ENCODE assay signal across 21 mouse cellular contexts in the genomic region with DNA sequence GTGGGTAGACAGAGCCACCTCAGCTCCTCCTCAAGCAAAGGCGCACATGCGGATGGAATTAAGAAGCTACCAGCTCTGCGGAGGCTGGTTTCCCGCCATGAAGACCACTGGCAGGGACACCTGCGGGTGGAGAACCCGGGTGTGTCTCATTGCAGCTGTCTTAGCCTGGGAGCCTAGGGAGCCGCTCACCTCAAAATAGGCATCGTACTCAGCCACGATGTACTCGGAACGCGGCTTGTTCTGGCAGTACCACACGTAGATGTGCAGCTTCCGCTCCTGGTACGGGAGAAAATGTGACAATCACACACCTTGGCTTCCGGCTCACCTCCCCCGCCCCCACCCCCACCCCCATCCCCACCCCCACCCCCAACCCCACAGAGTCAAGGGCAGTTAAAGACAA.
"Had no signal": no experiment of that assay in that cellular context is flagged by ENCODE, and none has a peak within 500 bp of the region (broad histone marks: within the 10 kb centered on the region; RNA-seq: fewer than 3 reads in every experiment).

No protein-coding gene starts in this region.

- ATAC-seq: hindbrain, embryonic 16.5 days; intestine, embryonic 16.5 days had no signal

- H3K27me3 ChIP-seq: heart, embryonic 13.5 days; heart, embryonic 15.5 days; hindbrain, embryonic 12.5 days; kidney, embryonic 15.5 days; limb, embryonic 13.5 days; limb, embryonic 15.5 days had no signal

- H3K4me3 ChIP-seq: gastrocnemius, adult 2 months; heart, embryonic 13.5 days; heart, embryonic 15.5 days; hindbrain, embryonic 10.5 days; hindbrain, embryonic 12.5 days; kidney, embryonic 15.5 days; limb, embryonic 13.5 days; limb, embryonic 15.5 days had no signal

- H3K4me1 ChIP-seq: hindbrain, embryonic 12.5 days; limb, embryonic 13.5 days; limb, embryonic 15.5 days had no signal

- DNase-seq: gastrocnemius, adult 2 months; gastrocnemius, postnatal 10 days; gastrocnemius, postnatal 25 days; heart, postnatal 14 days; heart, postnatal 4 days; kidney, adult 11 months; kidney, adult 9 months; layer of hippocampus, postnatal 36 days; left cerebral cortex, postnatal 4 days had no signal

- H3K4me2 ChIP-seq: heart, embryonic 15.5 days; hindbrain, embryonic 12.5 days; hindbrain, embryonic 14.5 days; kidney, embryonic 15.5 days; limb, embryonic 13.5 days; limb, embryonic 15.5 days had no signal

- H3K27ac ChIP-seq: gastrocnemius, adult 2 months; heart, embryonic 13.5 days; heart, embryonic 15.5 days; hindbrain, embryonic 12.5 days; hindbrain, embryonic 14.5 days; kidney, embryonic 15.5 days; kidney, postnatal 0 days; limb, embryonic 13.5 days; limb, embryonic 15.5 days; liver, embryonic 14.5 days had no signal

- H3K9me3 ChIP-seq: heart, embryonic 13.5 days; heart, embryonic 15.5 days; hindbrain, embryonic 10.5 days; hindbrain, embryonic 12.5 days; kidney, embryonic 15.5 days; limb, embryonic 13.5 days; limb, embryonic 15.5 days had no signal

- H3K9ac ChIP-seq: heart, embryonic 13.5 days; heart, embryonic 15.5 days; hindbrain, embryonic 12.5 days; hindbrain, embryonic 14.5 days; kidney, embryonic 15.5 days; limb, embryonic 13.5 days; limb, embryonic 15.5 days; liver, embryonic 14.5 days had no signal
